Mouse (Mus musculus): Measurements from ENCODE around the gene Itgb4. TPM values are rescaled to one million over a fixed set of nuclear protein-coding genes. Genes with fewer than 3 reads are reported as not detected.

Gene Itgb4
- polyA plus RNA-seq, 1 experiment from 2014 or later, result 0.72 TPM

GRCm38 (mm10) chr11:115983291-115983690 lies 8.8 kb downstream of the Itgb4 start:
- Histone ChIP-seq H3K9ac (ENCODE audit: low read length) (no peak overlapping the region), H3K4me2 (ENCODE audit: low read depth) (no peak overlapping the region), H3K27ac (ENCODE audit: low read depth, low read length) (no peak overlapping the region), H3K4me1 (ENCODE audit: control insufficient read depth, insufficient read depth, low read length) (no peaks in the 10 kb centered on the region), H3K27me3 (ENCODE audit: control insufficient read depth, insufficient read depth, low read length) (no peaks in the 10 kb centered on the region), H3K36me3 (ENCODE audit: control insufficient read depth, insufficient read depth, low read length) (no peaks in the 10 kb centered on the region), H3K4me3 (ENCODE audit: low read depth, low read length) (no peak overlapping the region), H3K9me3 (ENCODE audit: control insufficient read depth, low read length) (no peaks in the 10 kb centered on the region)
- 91% methylated on average over 8 of the region's 8 CpGs for WGBS
- ATAC-seq (ENCODE audit: insufficient read depth, low FRiP score, low TSS enrichment), result no peak
- DNase-seq (ENCODE audit: low spot score), result no peak

GRCm38 (mm10) chr11:115989686-115990085 lies 15.2 kb downstream of the Itgb4 start:
- ATAC-seq (ENCODE audit: insufficient read depth, low FRiP score, low TSS enrichment), result no peak
- H3K9me3 ChIP-seq (ENCODE audit: control insufficient read depth, low read length), result no peaks in the 10 kb centered on the region
- WGBS, result 31% methylated on average over 13 of the region's 15 CpGs
- H3K27me3 ChIP-seq (ENCODE audit: control insufficient read depth, insufficient read depth, low read length), result no peaks in the 10 kb centered on the region
- H3K36me3 ChIP-seq (ENCODE audit: control insufficient read depth, insufficient read depth, low read length), result no peaks in the 10 kb centered on the region
- H3K9ac ChIP-seq (ENCODE audit: low read length), result no peak overlapping the region
- peak overlapping the region; percentile 33 for H3K4me2 ChIP-seq (ENCODE audit: low read depth)
- H3K27ac ChIP-seq (ENCODE audit: low read depth, low read length), result no peak overlapping the region
- peak overlapping the region; percentile 16 for H3K4me3 ChIP-seq (ENCODE audit: low read depth, low read length)
- DNase-seq (ENCODE audit: low spot score), result no peak
- no peaks in the 10 kb centered on the region for H3K4me1 ChIP-seq (ENCODE audit: control insufficient read depth, insufficient read depth, low read length)

- Histone ChIP-seq H3K4me1 (ENCODE audit: control insufficient read depth, insufficient read depth, low read length) (no peaks in the 10 kb centered on the region), H3K9me3 (ENCODE audit: control insufficient read depth, low read length) (no peaks in the 10 kb centered on the region), H3K27ac (ENCODE audit: low read depth, low read length) (no peak overlapping the region), H3K36me3 (ENCODE audit: control insufficient read depth, insufficient read depth, low read length) (no peaks in the 10 kb centered on the region), H3K4me2 (ENCODE audit: low read depth) (no peak overlapping the region), H3K27me3 (ENCODE audit: control insufficient read depth, insufficient read depth, low read length) (no peaks in the 10 kb centered on the region), H3K4me3 (ENCODE audit: low read depth, low read length) (no peak overlapping the region), H3K9ac (ENCODE audit: low read length) (no peak overlapping the region)
- 67% methylated on average over 4 of the region's 4 CpGs for WGBS
- no peak for ATAC-seq (ENCODE audit: insufficient read depth, low FRiP score, low TSS enrichment)
- no peak for DNase-seq (ENCODE audit: low spot score)
These were observed 17.6 kb downstream of the Itgb4 start for GRCm38 (mm10) chr11:115992098-115992497.

- H3K9me3 ChIP-seq (ENCODE audit: control insufficient read depth, low read length), result no peaks in the 10 kb centered on the region
- no peaks in the 10 kb centered on the region for H3K36me3 ChIP-seq (ENCODE audit: control insufficient read depth, insufficient read depth, low read length)
- no peak overlapping the region for H3K9ac ChIP-seq (ENCODE audit: low read length)
- no peak overlapping the region for H3K4me2 ChIP-seq (ENCODE audit: low read depth)
- H3K27ac ChIP-seq (ENCODE audit: low read depth, low read length), result no peak overlapping the region
- H3K4me3 ChIP-seq (ENCODE audit: low read depth, low read length), result no peak overlapping the region
- no peaks in the 10 kb centered on the region for H3K27me3 ChIP-seq (ENCODE audit: control insufficient read depth, insufficient read depth, low read length)
- no peaks in the 10 kb centered on the region for H3K4me1 ChIP-seq (ENCODE audit: control insufficient read depth, insufficient read depth, low read length)
- DNase-seq (ENCODE audit: low spot score) (no peak), ATAC-seq (ENCODE audit: insufficient read depth, low FRiP score, low TSS enrichment) (no peak)
- 87% methylated on average over 3 of the region's 3 CpGs for WGBS
These were observed 20.7 kb downstream of the Itgb4 start for GRCm38 (mm10) chr11:115995256-115995655.

- H3K27ac ChIP-seq (ENCODE audit: low read depth, low read length), result no peak overlapping the region
- ATAC-seq (ENCODE audit: insufficient read depth, low FRiP score, low TSS enrichment), result no peak
- H3K9ac ChIP-seq (ENCODE audit: low read length), result no peak overlapping the region
- no peak overlapping the region for H3K4me2 ChIP-seq (ENCODE audit: low read depth)
- H3K9me3 ChIP-seq (ENCODE audit: control insufficient read depth, low read length), result no peaks in the 10 kb centered on the region
- no peaks in the 10 kb centered on the region for H3K27me3 ChIP-seq (ENCODE audit: control insufficient read depth, insufficient read depth, low read length)
- no peaks in the 10 kb centered on the region for H3K36me3 ChIP-seq (ENCODE audit: control insufficient read depth, insufficient read depth, low read length)
- DNase-seq (ENCODE audit: low spot score), result no peak
- 76% methylated on average over 4 of the region's 4 CpGs for WGBS
- no peak overlapping the region for H3K4me3 ChIP-seq (ENCODE audit: low read depth, low read length)
- H3K4me1 ChIP-seq (ENCODE audit: control insufficient read depth, insufficient read depth, low read length), result no peaks in the 10 kb centered on the region
These were observed 22.5 kb downstream of the Itgb4 start for GRCm38 (mm10) chr11:115997047-115997446.

- DNase-seq (ENCODE audit: low spot score) (no peak), ATAC-seq (ENCODE audit: insufficient read depth, low FRiP score, low TSS enrichment) (no peak)
- Histone ChIP-seq H3K4me2 (ENCODE audit: low read depth) (no peak overlapping the region), H3K27ac (ENCODE audit: low read depth, low read length) (no peak overlapping the region), H3K4me1 (ENCODE audit: control insufficient read depth, insufficient read depth, low read length) (no peaks in the 10 kb centered on the region), H3K27me3 (ENCODE audit: control insufficient read depth, insufficient read depth, low read length) (no peaks in the 10 kb centered on the region), H3K4me3 (ENCODE audit: low read depth, low read length) (no peak overlapping the region), H3K9ac (ENCODE audit: low read length) (no peak overlapping the region), H3K36me3 (ENCODE audit: control insufficient read depth, insufficient read depth, low read length) (no peaks in the 10 kb centered on the region), H3K9me3 (ENCODE audit: control insufficient read depth, low read length) (no peaks in the 10 kb centered on the region)
- WGBS, result 80% methylated on average over 5 of the region's 5 CpGs
These were observed 23.2 kb downstream of the Itgb4 start for GRCm38 (mm10) chr11:115997662-115998061.

GRCm38 (mm10) chr11:115999027-115999426 lies 24.5 kb downstream of the Itgb4 start:
- no peak for DNase-seq (ENCODE audit: low spot score)
- no peak overlapping the region for H3K27ac ChIP-seq (ENCODE audit: low read depth, low read length)
- ATAC-seq (ENCODE audit: insufficient read depth, low FRiP score, low TSS enrichment), result no peak
- H3K9ac ChIP-seq (ENCODE audit: low read length), result no peak overlapping the region
- no peaks in the 10 kb centered on the region for H3K27me3 ChIP-seq (ENCODE audit: control insufficient read depth, insufficient read depth, low read length)
- no peaks in the 10 kb centered on the region for H3K4me1 ChIP-seq (ENCODE audit: control insufficient read depth, insufficient read depth, low read length)
- H3K36me3 ChIP-seq (ENCODE audit: control insufficient read depth, insufficient read depth, low read length), result no peaks in the 10 kb centered on the region
- WGBS, result 85% methylated on average over 7 of the region's 7 CpGs
- no peak overlapping the region for H3K4me3 ChIP-seq (ENCODE audit: low read depth, low read length)
- no peaks in the 10 kb centered on the region for H3K9me3 ChIP-seq (ENCODE audit: control insufficient read depth, low read length)
- H3K4me2 ChIP-seq (ENCODE audit: low read depth), result no peak overlapping the region

- DNase-seq (ENCODE audit: low spot score) (peak; percentile 77), ATAC-seq (ENCODE audit: insufficient read depth, low FRiP score, low TSS enrichment) (0 out of 2 replicates have a peak, but pooled peaks have one; percentile 23)
- no peak overlapping the region for H3K4me3 ChIP-seq (ENCODE audit: low read depth, low read length)
- no peak overlapping the region for H3K27ac ChIP-seq (ENCODE audit: low read depth, low read length)
- H3K36me3 ChIP-seq (ENCODE audit: control insufficient read depth, insufficient read depth, low read length), result no peaks in the 10 kb centered on the region
- no peaks in the 10 kb centered on the region for H3K27me3 ChIP-seq (ENCODE audit: control insufficient read depth, insufficient read depth, low read length)
- no peaks in the 10 kb centered on the region for H3K4me1 ChIP-seq (ENCODE audit: control insufficient read depth, insufficient read depth, low read length)
- H3K9me3 ChIP-seq (ENCODE audit: control insufficient read depth, low read length), result no peaks in the 10 kb centered on the region
- H3K4me2 ChIP-seq (ENCODE audit: low read depth), result no peak overlapping the region
- no peak overlapping the region for H3K9ac ChIP-seq (ENCODE audit: low read length)
- 13% methylated on average over 14 of the region's 14 CpGs for WGBS
These were observed 25.1 kb downstream of the Itgb4 start for GRCm38 (mm10) chr11:115999538-116000143.

- Histone ChIP-seq H3K9me3 (ENCODE audit: control insufficient read depth, low read length) (no peaks in the 10 kb centered on the region), H3K4me1 (ENCODE audit: control insufficient read depth, insufficient read depth, low read length) (peaks cover 5% of the 10 kb centered on the region), H3K9ac (ENCODE audit: low read length) (no peak overlapping the region), H3K4me3 (ENCODE audit: low read depth, low read length) (no peak overlapping the region), H3K36me3 (ENCODE audit: control insufficient read depth, insufficient read depth, low read length) (no peaks in the 10 kb centered on the region), H3K27ac (ENCODE audit: low read depth, low read length) (no peak overlapping the region), H3K27me3 (ENCODE audit: control insufficient read depth, insufficient read depth, low read length) (no peaks in the 10 kb centered on the region), H3K4me2 (ENCODE audit: low read depth) (no peak overlapping the region)
- ATAC-seq (ENCODE audit: insufficient read depth, low FRiP score, low TSS enrichment), result no peak
- peak; percentile 10 for DNase-seq (ENCODE audit: low spot score)
- 47% methylated on average over 10 of the region's 10 CpGs for WGBS
These were observed 26.1 kb downstream of the Itgb4 start for GRCm38 (mm10) chr11:116000607-116001006.
